Mouse (Mus musculus) frontal cortex, postnatal 10 days (tissue): ENCODE results near the gene Emc8.

ENCODE experiments used
- DNase-seq, 2 experiments: peaks; one replicate each; pipeline ENCODE4 v3.0.0; 2022; ENCODE audit warnings: low spot score in 2 of 2, mixed read lengths in 1 of 2

Emc8 gene

GRCm38 (mm10) chr8:120668374-120668905, at the start of gene Emc8:
Gene Emc8 (minus strand): TSS chr8:120668573.
- DNase-seq = no peak

GRCm38 (mm10) chr8:120715996-120716680, 47.8 kb upstream of the Emc8 start:
- DNase-seq = no peak

GRCm38 (mm10) chr8:120715200-120715599, 46.8 kb upstream of the Emc8 start:
- DNase-seq = no peak

- no peak for DNase-seq
Measured at GRCm38 (mm10) chr8:120709176-120709575, 40.8 kb upstream of the Emc8 start.

DNA sequence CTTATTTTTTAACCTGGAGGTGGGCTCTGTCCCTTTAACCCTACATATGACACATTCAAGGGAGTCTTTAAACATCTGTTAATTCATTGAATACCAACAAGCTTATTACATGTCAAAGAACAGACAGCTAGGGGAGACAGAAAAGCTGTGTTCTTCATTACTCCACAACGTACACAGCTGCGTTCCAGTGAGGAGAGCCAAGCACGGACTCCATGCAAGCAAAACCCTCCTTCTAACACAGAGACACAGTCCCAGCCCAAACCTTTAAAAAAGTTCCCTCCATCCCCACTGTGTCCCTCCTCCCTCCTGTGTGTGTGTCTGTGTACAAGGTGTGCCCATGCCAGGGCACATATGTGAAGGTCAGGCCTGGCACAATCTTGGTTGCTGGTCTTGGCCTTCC, 37.8 kb upstream of the Emc8 start:
- DNase-seq = no peak

- no peak for DNase-seq
Measured at GRCm38 (mm10) chr8:120705163-120705562, 36.8 kb upstream of the Emc8 start.

DNA sequence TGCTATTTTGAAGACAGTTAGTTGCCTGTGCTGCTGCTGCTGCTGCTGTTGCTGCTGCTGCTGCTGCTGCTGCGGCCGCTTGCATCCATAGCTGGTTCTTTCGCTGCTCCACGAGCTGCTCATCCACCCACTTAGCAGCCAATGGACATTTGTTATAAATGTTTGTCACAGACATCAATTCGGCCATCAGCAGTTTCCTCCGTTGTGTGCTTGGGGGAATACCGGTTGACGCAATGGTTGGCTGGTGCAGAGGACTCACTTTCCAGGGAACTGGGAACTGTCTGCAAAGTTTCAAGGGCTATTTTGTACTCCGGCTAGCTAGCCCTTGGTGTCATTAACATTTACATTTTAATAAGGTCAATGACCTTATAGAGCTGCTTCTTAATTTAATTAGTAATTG, 35.8 kb upstream of the Emc8 start:
- no peak for DNase-seq

DNA sequence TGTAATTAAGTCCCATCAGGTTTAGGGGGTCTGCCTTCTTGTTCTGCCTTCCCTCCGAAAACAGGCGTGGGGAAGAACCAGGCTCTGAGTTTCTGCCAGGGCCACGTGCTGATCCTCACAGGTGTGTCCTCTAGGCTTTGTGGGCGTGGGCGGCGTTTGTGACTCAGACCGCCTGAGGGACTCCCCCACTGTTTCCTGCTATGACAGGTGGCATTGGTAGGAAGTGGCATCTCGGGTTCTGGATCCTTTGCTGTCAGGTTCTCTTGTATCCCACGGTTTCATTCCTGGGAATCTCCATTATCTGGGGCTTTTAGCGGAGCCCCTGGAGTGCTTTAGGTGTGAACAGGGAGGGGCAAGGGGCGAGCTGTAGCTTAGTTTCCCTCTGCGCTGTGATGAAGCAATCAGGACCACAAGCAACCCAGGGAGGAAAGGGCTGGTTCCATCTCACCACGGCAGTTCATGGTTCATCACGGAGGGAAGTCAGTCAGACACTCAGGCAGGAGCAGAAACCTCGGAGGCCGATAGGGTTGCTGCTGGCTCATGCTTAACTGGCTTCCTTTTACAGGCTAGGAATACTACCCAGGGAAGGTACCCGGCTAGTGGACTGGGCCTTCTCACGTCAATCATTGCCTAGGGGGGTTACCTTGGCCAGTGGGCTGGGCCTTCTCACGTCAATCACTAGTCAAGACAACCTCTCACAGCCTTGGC, 33.5 kb upstream of the Emc8 start:
- DNase-seq = no peak

DNA sequence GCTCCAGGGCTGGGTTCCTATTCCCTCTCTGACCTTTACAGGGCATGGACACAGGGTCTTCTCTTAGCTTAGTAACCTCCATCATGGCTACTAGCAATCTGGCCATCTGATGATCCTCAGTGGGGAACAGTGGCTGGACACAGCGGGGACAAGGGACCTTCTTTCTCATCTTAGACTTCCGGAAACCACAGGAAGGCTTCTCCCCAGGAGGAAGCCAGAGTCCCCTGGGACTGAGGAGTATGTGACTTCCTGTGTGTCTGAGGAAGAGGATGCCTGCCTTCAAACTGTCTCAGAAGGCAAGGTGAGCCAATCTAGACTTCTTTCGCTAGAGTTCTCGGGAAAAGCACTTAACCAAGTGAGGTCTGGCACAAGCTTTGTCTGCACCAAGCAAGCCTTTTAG, 31.7 kb upstream of the Emc8 start:
- DNase-seq = no peak

GRCm38 (mm10) chr8:120699565-120699964, 31.2 kb upstream of the Emc8 start:
- DNase-seq = no peak

DNA sequence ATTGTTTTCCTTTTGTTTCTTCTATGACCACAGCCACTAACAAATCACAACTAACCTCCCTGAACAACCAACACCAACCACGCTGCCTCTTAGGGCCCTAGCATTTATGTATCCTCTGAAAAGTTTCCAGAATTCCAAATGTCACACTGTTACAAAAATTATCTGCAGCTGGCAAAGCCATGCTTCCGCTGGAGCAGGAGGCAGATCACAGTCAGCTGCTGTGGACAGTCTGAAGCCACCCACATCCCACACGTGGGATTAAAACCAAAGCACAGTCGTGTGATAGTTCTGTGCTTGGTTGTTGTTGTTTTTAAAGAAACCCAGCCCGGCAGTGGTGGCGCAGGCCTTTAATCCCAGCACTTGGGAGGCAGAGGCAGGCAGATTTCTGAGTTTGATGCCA, 30.7 kb upstream of the Emc8 start:
- no peak for DNase-seq

DNA sequence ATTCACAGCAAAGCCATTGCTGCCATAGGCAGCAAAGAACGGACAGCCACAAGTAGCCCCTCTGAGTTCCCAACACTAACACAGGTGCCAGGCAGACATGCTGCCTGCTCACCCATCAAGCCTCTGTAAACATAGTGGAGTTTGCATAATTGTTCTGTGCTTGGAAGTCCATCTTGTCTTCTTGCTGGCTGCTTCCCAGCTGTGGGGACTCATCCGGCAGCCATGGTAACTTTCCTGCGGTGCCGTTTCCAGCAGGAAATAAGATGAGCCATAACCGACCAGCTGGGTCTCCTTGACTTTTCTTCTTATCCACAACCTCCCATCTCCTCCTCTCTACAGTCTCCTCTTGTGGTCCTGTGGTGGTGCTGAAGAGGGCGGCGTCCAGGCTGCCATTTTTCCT, 30.1 kb upstream of the Emc8 start:
- no peak for DNase-seq

GRCm38 (mm10) chr8:120697979-120698272, 29.6 kb upstream of the Emc8 start:
- no peak for DNase-seq

- no peak for DNase-seq
Measured at GRCm38 (mm10) chr8:120697154-120697978, 29.0 kb upstream of the Emc8 start.

- no peak for DNase-seq
Measured at GRCm38 (mm10) chr8:120696401-120697153, 28.2 kb upstream of the Emc8 start.

DNA sequence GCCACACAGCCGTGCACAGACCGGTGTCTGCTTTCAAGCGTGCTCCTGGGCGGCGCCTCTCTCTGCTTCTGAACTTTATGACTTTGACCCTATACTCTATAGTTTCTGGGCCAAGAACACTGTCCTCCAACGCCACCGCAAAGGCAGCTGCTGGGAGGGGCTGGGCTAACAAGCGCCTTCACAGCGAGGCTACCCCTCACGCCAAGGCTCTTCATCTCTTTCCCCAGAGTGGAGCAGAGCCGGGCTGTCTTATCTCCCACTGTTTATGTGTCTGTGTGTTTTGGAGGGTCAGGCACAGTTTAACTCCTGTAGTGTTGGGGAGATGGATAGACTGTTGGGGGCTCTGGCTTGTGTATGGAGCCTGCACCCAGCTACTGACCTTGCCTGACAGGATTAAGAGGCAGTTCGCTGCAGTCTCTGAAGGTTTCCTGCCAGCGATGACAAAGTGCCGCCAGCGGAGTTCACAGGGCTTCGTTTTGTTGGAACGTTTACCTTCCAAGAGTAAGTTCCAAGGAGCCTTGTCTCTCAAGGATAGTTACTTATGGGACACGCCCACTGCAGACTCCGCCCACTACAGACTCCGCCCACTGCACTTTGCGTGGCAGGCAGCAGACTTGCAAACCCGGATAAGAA, 25.6 kb upstream of the Emc8 start:
- DNase-seq = no peak

DNA sequence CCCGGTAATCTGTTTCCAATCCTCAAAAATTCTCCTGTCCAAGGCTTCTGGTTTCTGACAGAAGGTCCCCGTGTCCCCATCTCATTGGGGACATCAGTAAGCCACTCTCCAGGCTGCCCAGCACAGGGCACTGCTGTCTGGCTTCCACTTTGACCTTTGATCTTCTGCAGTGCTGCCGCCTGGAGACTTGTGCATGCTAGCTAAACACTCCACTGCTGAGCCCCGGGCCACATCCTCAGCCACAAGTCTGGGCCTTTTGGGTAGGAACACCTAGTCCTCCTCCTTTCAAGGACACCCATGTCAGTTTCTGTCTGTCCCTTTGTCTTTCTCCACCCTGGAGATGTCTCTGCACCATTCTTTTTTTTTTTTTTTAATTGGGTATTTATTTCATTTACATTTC, 24.6 kb upstream of the Emc8 start:
- no peak for DNase-seq

- no peak for DNase-seq
Measured at GRCm38 (mm10) chr8:120688511-120688910, 20.1 kb upstream of the Emc8 start.

GRCm38 (mm10) chr8:120687786-120688185, 19.4 kb upstream of the Emc8 start:
- no peak for DNase-seq

DNA sequence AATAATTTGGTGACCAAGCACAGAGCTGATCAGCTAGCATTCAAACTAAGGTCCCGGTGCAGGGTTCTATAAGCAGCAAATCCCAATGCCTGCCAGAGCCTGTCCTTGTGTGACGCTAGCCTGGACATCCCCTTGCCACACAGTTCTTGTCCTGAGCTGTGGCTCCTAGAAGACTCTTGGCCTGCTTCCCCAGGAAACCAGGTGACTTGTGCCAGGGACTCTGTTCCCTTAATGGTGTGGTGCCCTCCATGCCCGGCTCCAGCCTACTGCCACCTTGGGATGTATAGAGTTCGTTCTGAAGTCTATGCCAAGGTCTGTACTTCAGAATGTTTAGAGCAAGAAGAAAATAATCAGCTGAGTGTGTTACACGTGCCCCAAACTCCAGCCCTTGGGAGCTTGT, 18.2 kb upstream of the Emc8 start:
- no peak for DNase-seq

GRCm38 (mm10) chr8:120686051-120686450, 17.7 kb upstream of the Emc8 start:
- no peak for DNase-seq
